Mouse (Mus musculus) small intestine, adult 2 months (tissue): ENCODE measurements around the gene Gm26657.

Experiments
- CTCF ChIP-seq: fragments of 200-500 bp; IDR thresholded peaks from 2 replicates; pipeline ENCODE4 v1.5.1; 2012; ENCODE audit warnings: low read depth, mild to moderate bottlenecking, control low read depth, inconsistent platforms, low read length, moderate library complexity, mixed read lengths; ENCODE audit not compliant: insufficient replicate concordance, insufficient read length; ENCODE audit errors: extremely low read depth
- POLR2A ChIP-seq: fragments of 200-500 bp; IDR thresholded peaks from 2 replicates; pipeline ENCODE4 v1.6.1; 2012; ENCODE audit warnings: low read depth, mild to moderate bottlenecking, control low read depth, inconsistent platforms, low read length, moderate library complexity

DNA sequence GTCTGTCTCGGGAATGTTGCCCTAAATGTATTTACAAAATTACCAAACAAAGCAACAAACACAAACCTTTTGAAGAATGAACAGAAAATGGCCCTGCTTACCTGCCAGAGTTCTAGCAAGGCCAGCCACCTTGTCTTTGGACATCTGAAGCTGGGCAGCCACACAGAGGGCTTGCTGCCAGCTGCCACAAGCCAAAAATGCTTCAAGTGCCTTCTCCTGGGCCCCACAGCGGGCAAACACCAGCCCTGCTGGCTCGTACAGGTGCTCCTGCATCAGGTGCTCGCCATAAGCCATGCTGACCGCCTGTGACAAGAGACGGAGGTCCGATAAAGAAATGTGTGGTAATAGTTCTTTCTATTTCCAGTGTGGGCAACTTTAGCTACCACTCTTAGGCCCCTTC lies 29.0 kb downstream of the Gm26657 start:
- TF ChIP-seq POLR2A (no peak), CTCF (no peak)
